Mouse (Mus musculus): ENCODE data around the gene Urod. TPM values are rescaled to one million over a fixed set of nuclear protein-coding genes. Genes with fewer than 3 reads are reported as not detected.
A peak's percentile ranks its signal among the peaks of the same experiment; 100 is the strongest.

Urod gene
- polyA plus RNA-seq, 1 experiment from 2014 or later: 88.2 TPM

DNA sequence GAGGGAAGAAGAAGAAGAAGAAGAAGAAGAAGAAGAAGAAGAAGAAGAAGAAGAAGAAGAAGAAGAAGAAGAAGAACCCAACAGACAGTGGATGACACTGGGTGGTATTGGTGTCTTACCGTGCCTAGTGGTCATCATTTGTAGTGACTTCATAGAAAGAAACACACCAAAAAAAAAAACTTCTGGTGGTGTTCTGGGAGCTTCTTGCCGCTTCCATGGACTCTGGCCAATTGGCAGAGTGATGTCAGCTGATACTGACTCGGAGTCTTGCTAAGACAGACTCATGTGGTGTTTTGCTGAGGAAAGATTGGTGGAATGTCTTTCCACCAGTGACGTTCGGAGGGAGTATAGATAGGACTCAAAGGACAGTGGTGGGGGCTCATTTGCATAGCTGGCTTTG lies 16.0 kb upstream of the Urod start:
- no peak overlapping the region for H3K4me3 ChIP-seq
- H3K9me3 ChIP-seq (replicated peaks): no peaks in the 10 kb centered on the region
- no peaks in the 10 kb centered on the region for H3K27me3 ChIP-seq
- no peak for ATAC-seq
- no peaks in the 10 kb centered on the region for H3K4me1 ChIP-seq
- no peak overlapping the region for H3K27ac ChIP-seq
- WGBS: 88% methylated on average over 5 of the region's 5 CpGs
- H3K9ac ChIP-seq: no peak overlapping the region
- H3K36me3 ChIP-seq (ENCODE audit: poor library complexity, severe bottlenecking): no peaks in the 10 kb centered on the region
- H3K4me2 ChIP-seq: no peak overlapping the region

DNA sequence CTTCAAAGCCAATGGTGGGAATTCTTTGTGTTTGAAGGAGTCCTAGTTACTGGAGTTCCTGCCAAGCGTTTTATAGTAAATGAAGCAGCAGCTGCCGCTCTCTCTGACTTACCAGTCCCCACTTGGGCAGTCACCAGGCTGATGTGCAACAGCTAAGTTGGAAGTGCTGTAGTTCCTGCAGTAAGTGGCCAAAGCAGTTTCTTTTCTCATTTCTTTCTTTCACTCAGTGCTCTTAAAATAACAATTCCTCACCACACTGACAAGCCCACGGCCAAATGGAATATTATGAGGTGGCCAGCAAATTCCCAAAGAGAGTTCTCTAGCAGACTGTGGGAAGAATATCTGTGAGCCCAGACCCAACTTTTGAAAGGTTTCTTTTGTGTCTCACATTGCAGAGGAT lies 12.8 kb upstream of the Urod start:
- H3K9ac ChIP-seq: no peak overlapping the region
- H3K4me1 ChIP-seq: no peaks in the 10 kb centered on the region
- H3K4me2 ChIP-seq: no peak overlapping the region
- H3K27me3 ChIP-seq: no peaks in the 10 kb centered on the region
- WGBS: 72% methylated on average over 3 of the region's 3 CpGs
- no peaks in the 10 kb centered on the region for H3K9me3 ChIP-seq (replicated peaks)
- no peak overlapping the region for H3K4me3 ChIP-seq
- H3K27ac ChIP-seq: no peak overlapping the region
- no peak for ATAC-seq
- H3K36me3 ChIP-seq (ENCODE audit: poor library complexity, severe bottlenecking): peaks cover 23% of the 10 kb centered on the region

DNA sequence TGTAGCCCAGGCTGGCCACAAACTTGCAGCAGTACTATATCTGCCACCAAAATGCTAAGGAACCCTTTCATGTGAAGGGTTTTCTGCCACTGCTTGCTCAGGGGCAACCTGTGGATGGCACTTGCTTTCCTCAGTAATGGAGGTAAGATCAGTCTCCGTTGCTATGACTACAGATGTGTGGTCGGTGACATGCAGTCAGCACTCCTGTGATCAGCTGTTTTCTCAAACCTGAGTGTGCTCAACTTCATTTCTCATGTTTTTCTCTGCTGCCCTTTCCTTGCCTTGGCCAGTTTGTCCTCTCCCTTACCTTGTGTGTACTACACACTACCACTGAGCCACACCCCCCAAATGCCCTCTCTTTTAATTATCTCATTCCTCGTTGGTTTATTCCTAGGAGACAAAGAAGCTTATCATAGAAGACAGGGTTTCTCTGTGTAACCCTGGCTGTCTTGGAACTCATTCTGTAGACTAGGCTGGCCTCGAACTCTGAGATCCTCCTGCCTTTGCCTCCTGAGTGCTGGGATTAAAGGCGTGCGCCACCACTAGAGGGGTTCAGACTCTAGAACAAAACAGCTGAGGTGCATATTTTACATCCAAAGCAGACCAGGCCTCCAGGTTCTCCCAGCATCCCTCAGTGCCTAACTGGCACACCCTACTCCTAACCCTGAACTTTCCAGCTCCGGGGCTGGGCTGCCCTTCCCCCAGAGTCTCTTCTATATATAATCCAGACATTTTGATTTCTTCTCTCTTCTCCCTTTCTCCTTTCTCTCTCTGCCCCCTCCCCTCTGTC lies 11.6 kb upstream of the Urod start:
- Histone ChIP-seq H3K9ac (no peak overlapping the region), H3K27ac (no peak overlapping the region), H3K9me3 (replicated peaks) (no peaks in the 10 kb centered on the region), H3K36me3 (ENCODE audit: poor library complexity, severe bottlenecking) (peaks cover 34% of the 10 kb centered on the region), H3K4me1 (no peaks in the 10 kb centered on the region), H3K4me2 (no peak overlapping the region), H3K4me3 (no peak overlapping the region), H3K27me3 (no peaks in the 10 kb centered on the region)
- ATAC-seq: no peak
- WGBS: 73% methylated on average over 7 of the region's 7 CpGs

DNA sequence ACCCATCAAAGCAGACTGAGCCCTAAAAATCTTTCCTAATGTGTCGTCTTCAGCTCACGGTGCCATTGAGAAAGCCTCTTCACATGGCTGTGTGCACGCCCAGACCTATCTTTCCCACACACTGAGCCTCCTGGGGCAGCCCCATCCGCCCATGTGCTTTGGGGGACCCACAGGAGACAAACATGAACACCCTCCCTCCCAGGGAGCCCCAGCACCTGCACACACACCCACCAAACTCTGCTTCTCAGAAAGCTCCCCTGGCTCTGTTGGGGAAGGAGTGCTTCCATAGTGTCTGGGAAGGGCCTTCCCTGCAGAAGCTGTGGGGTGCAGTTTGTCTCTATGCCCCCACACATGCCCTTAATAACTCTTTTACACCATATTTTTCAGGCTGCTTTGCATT lies 10.4 kb upstream of the Urod start:
- Histone ChIP-seq H3K4me2 (no peak overlapping the region), H3K4me3 (no peak overlapping the region), H3K36me3 (ENCODE audit: poor library complexity, severe bottlenecking) (peaks cover 46% of the 10 kb centered on the region), H3K27me3 (no peaks in the 10 kb centered on the region), H3K27ac (no peak overlapping the region), H3K4me1 (no peaks in the 10 kb centered on the region), H3K9me3 (replicated peaks) (no peaks in the 10 kb centered on the region), H3K9ac (no peak overlapping the region)
- no peak for ATAC-seq
- 90% methylated on average over 4 of the region's 4 CpGs for WGBS

DNA sequence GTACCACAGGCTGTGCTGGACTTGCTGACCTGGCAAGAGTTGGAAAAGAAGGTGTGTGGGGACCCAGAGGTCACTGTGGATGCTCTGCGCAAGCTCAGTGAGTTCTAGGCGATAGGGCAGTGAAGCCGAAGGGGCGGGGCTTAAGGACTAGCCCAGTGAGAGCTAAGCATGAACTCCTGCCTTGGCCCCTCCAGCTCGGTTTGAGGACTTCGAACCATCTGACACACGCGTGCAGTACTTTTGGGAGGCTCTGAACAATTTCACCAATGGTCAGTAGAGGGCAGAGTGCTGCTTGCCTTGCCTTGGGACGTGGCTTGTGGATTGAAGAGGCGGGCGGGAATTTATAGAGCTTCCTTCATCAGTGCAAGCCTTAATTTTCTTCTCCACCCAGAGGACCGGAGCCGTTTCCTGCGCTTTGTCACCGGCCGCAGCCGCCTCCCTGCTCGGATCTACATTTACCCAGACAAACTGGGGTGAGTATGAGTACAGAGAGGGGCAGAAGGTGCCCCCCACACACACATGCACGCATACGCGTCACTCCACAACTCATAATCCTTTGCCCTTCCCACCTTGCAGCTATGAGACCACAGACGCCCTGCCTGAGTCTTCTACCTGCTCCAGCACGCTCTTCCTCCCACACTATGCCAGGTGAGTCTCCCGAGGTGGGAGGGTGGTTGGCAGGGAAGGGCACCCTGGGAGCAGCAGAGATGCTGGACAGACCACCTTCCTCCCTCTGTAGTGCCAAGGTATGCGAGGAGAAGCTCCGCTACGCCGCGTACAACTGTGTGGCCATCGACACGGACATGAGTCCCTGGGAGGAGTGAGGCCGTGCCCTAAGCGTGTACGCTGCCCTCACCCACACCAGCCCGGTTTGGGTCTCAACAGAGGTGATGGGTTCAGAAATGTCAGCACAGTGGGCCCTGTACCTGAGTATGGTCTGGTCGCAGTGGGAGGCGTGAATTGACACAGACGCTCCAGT lies 8.6 kb upstream of the Urod start:
- Histone ChIP-seq H3K27ac (no peak overlapping the region), H3K36me3 (ENCODE audit: poor library complexity, severe bottlenecking) (peaks cover 61% of the 10 kb centered on the region), H3K27me3 (no peaks in the 10 kb centered on the region), H3K9me3 (replicated peaks) (no peaks in the 10 kb centered on the region), H3K4me2 (no peak overlapping the region), H3K9ac (no peak overlapping the region), H3K4me3 (no peak overlapping the region), H3K4me1 (no peaks in the 10 kb centered on the region)
- WGBS: 55% methylated on average over 38 of the region's 38 CpGs
- ATAC-seq: peak; percentile 72

DNA sequence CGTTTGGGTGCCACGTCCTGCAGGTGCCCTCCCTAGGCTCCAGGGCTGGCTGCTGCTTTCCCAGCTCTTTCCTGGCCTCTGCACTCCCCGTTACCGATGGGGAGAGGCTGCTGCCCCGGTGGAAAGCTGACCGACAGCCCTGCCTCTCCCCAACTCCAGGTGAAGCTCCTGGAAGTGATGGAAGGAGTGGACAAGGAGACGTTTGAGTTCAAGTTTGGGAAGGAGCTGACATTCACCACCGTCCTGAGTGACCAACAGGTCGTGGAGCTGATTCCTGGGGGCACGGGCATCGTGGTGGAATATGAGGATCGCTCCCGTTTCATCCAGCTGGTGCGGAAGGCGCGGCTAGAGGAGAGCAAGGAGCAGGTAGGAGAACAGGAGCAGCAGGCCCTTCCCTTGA lies 7.7 kb upstream of the Urod start:
- H3K4me3 ChIP-seq: no peak overlapping the region
- H3K36me3 ChIP-seq (ENCODE audit: poor library complexity, severe bottlenecking): peaks cover 64% of the 10 kb centered on the region
- ATAC-seq: no peak
- H3K27ac ChIP-seq: no peak overlapping the region
- no peaks in the 10 kb centered on the region for H3K27me3 ChIP-seq
- H3K4me2 ChIP-seq: no peak overlapping the region
- no peaks in the 10 kb centered on the region for H3K9me3 ChIP-seq (replicated peaks)
- no peaks in the 10 kb centered on the region for H3K4me1 ChIP-seq
- 87% methylated on average over 16 of the region's 16 CpGs for WGBS
- H3K9ac ChIP-seq: no peak overlapping the region

DNA sequence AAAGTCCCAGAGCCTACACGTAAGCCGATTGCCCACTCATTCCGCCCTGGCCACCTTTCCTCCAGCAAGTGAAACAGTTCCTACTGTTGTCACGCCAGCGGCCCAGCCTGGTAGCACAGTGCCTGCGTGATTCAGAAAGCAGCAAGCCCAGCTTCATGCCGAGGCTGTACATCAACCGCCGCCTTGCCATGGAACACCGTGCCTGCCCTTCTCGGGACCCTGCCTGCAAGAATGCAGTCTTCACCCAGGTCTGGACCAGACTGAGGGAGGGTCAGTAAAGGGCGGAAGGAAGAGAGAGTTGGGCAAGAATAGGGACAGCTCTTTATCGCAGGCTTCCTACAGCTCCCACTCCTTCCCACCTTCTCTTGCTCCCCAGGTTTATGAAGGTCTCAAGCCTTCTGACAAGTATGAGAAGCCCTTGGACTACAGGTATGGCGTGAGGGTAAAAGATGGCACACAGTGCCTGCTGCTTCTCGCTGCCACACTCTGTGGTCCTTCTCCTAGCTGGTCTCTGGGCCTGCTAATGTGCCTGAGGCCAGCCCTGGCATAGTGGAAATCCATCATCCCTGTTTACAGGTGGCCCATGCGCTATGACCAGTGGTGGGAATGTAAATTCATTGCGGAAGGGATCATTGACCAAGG lies 5.4 kb upstream of the Urod start:
- H3K4me3 ChIP-seq: no peak overlapping the region
- no peak overlapping the region for H3K9ac ChIP-seq
- WGBS: 93% methylated on average over 17 of the region's 17 CpGs
- no peak overlapping the region for H3K4me2 ChIP-seq
- no peak overlapping the region for H3K27ac ChIP-seq
- no peaks in the 10 kb centered on the region for H3K9me3 ChIP-seq (replicated peaks)
- ATAC-seq: no peak
- H3K36me3 ChIP-seq (ENCODE audit: poor library complexity, severe bottlenecking): peaks cover 68% of the 10 kb centered on the region
- H3K27me3 ChIP-seq: peaks cover 3% of the 10 kb centered on the region; the same call in 1 of the 2 replicates
- H3K4me1 ChIP-seq: peaks cover 18% of the 10 kb centered on the region

DNA sequence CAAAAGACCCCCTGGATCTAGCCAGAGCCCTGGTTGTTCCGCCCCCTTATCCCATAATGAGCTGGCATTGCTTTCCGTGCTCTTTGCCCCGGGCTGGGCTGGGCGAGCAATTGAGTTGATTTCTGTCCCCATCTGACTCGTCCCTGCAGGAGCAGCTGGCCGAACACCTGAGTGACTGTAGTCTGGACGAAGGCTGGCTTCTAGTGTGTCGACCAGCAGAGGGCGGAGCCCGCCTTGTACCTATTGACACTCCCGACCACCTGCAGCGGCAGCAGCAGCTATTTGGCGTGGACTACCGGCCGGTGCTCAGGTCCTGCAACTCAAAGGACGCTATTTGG lies 1.6 kb upstream of the Urod start:
- no peak for ATAC-seq
- peak overlapping the region; percentile 92 for H3K9ac ChIP-seq
- peak overlapping the region; percentile 99 for H3K4me3 ChIP-seq
- H3K4me1 ChIP-seq: peaks cover 33% of the 10 kb centered on the region
- peaks cover 3% of the 10 kb centered on the region; the same call in 1 of the 2 replicates for H3K27me3 ChIP-seq
- peak overlapping the region; percentile 97 for H3K4me2 ChIP-seq
- under 1% methylated on average over 16 of the region's 16 CpGs for WGBS
- H3K9me3 ChIP-seq (replicated peaks): no peaks in the 10 kb centered on the region
- H3K27ac ChIP-seq: peak overlapping the region; percentile 82
- H3K36me3 ChIP-seq (ENCODE audit: poor library complexity, severe bottlenecking): peaks cover 34% of the 10 kb centered on the region

DNA sequence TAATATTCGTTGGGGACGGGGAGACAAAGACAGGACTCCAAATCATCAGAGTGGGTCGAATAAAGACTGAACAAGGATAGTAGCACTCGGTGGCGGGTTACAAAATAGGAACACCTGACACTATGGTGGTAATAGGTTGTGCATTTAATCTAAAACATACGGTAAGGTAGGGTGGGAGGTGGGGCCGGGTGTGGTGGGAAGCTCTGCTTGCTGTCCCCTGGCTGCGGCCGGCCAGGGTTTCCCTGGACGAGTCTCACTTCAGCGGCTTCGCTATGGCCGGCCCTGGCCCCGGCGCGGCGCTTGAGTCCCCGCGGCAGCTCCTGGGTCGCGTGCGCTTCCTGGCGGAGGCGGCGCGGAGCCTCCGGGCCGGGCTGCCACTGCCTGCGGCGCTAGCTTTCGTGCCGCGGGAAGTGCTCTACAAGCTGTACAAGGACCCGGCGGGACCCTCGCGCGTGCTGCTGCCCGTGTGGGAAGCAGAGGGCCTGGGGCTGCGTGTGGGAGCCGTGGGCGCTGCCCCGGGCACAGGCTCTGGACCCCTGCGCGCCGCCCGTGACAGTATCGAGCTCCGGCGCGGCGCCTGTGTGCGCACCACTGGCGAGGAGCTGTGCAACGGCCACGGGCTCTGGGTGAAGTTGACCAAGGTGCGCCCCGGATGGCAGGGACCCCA lies 1.1 kb upstream of the Urod start, which contains the start of gene Hectd3:
Gene Hectd3 (plus strand): TSS at position 187 of the 667 bp plus-strand sequence.
- Histone ChIP-seq H3K36me3 (ENCODE audit: poor library complexity, severe bottlenecking) (peaks cover 34% of the 10 kb centered on the region), H3K27me3 (peaks cover 3% of the 10 kb centered on the region; the same call in 1 of the 2 replicates), H3K4me1 (peaks cover 33% of the 10 kb centered on the region), H3K4me3 (peak within 1 kb of the TSS; percentile 99), H3K9ac (peak within 1 kb of the TSS; percentile 92), H3K9me3 (replicated peaks) (no peaks in the 10 kb centered on the region), H3K27ac (peak within 1 kb of the TSS; percentile 82), H3K4me2 (peak within 1 kb of the TSS; percentile 97)
- under 1% methylated on average over 54 of the region's 58 CpGs for WGBS
- peak; percentile 64 for ATAC-seq

DNA sequence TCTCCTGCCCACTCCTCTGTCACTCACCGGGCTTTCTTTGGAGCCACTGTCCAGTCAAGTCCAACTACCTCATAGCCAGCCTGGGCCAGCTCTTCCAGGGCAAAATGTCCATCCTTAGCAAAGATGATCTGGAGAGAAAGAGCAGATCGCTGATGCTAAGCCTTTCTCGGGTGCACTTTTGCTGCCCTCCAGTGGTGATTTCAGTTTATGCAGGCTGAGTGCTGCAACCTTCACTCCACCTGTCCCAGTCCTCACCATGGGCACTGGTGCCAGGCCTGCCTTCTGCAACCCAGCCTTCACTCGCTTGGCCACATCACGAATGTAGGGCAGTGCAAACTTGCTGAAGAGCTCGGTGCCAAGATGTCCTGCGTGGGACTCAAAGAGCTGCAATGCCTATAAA lies 2.8 kb downstream of the Urod start:
- peak; percentile 11; the same call in 1 of the 2 replicates for ATAC-seq
- Histone ChIP-seq H3K9ac (no peak overlapping the region), H3K4me1 (peaks cover 37% of the 10 kb centered on the region), H3K9me3 (replicated peaks) (no peaks in the 10 kb centered on the region), H3K27ac (0 out of 2 replicates have a peak overlapping the region, but pooled peaks have one; percentile 10), H3K4me2 (no peak overlapping the region), H3K4me3 (no peak overlapping the region), H3K36me3 (ENCODE audit: poor library complexity, severe bottlenecking) (peaks cover 44% of the 10 kb centered on the region), H3K27me3 (no peaks in the 10 kb centered on the region)
- 13% methylated on average over 7 of the region's 7 CpGs for WGBS

DNA sequence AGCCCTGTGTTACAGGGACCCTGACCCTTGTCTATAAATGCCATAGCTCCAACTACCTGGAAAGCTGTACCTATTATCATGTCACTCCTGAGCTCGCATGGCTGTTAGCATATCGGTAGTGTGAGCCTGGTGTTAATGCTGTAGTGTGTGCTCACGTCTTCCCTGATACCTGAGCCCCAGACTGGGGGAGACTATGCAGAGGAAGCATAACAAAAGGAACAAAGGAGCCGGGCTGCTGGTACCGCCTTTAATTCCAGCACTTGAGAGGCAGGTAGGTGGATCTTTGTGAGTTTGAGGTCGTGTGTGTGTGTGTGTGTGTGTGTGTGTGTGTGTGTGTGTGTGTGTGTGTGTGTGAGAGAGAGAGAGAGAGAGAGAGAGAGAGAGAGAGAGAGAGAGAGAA lies 4.5 kb downstream of the Urod start:
- Histone ChIP-seq H3K4me3 (no peak overlapping the region), H3K27ac (no peak overlapping the region), H3K4me2 (no peak overlapping the region), H3K9ac (no peak overlapping the region), H3K9me3 (replicated peaks) (no peaks in the 10 kb centered on the region), H3K36me3 (ENCODE audit: poor library complexity, severe bottlenecking) (peaks cover 61% of the 10 kb centered on the region), H3K4me1 (peaks cover 26% of the 10 kb centered on the region), H3K27me3 (no peaks in the 10 kb centered on the region)
- 57% methylated on average over 5 of the region's 6 CpGs for WGBS
- no peak for ATAC-seq

Measured in forebrain, embryonic 13.5 days (tissue).